Mouse (Mus musculus) frontal cortex, adult 2 months (tissue): ENCODE data around the gene Ccr7. TPM values are rescaled to one million over a fixed set of nuclear protein-coding genes. Genes with fewer than 3 reads are reported as not detected.

Source experiments
- DNase-seq, 2 experiments: peaks; one replicate each; pipeline ENCODE4 v3.0.0; 2022; ENCODE audit warnings: low spot score in 1 of 2; ENCODE audit errors: extremely low spot score in 1 of 2
- polyA plus RNA-seq: library from polyadenylated mRNA; depleted of rRNA; stranded (reverse); fragments of >200 nt; gene quantifications from 2 replicates; pipeline ENCODE4 v1.2.3, GENCODE M21; 2012

The Ccr7 gene
- polyA plus RNA-seq, 1 experiment: 0.14 TPM

DNA sequence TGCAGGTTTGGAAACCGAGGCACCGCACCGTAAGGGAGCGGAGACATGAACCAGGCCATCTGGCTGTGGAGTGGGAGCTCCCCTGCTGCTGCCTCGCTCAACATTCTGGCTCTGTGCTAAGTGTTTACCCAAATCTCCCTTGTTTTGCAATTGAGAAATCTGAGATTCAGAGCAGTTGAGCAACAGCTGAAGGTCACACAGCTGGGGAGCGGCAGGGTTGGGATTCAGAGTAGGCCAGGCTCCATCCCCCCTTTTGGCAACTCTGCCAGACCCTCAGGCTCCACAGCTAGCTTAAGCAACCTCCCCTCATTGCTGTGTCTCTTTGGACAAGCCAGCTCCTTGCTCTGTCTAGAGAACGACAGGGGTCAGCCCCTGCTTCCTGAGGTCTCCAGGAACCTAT is 13.3 kb downstream of the Ccr7 start:
- DNase-seq: no peak

DNA sequence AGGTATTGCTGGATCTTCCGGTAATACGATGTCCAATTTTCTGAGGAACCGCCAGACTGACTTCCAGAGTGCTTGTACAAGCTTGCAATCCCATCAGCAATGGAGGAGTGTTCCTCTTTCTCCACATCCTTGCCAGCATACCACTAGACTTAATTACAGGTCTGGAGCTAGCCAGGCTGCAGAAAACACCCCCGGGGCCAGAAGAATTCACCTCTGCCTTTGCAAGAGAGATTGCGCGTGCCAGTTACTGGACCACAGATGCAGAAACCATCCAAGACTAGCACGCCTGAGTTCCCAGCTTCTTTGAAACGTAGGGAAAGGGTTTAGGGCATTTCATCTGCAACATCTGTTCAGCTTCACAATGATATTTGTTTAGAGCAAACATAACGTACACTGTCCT is 15.9 kb downstream of the Ccr7 start:
- no peak for DNase-seq

DNA sequence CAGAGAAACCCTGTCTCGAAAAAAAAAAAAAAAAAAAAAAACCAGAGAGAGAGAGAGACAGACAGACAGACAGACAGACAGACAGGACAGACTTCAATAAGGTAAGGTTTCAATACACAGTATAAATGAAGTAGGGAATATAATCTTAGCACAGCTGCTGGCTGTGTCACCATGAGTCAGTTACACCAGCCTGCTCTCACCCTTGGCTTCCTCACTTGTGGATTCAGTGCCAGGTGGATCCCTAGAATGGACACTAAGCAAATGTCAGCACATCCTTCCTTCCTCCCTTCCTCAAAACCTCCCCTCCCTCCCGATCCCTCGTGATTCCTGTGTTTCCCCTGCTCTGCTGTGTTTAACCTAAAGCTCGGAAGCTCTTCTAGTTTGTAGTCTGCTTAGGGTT is 17.5 kb downstream of the Ccr7 start:
- no peak for DNase-seq

DNA sequence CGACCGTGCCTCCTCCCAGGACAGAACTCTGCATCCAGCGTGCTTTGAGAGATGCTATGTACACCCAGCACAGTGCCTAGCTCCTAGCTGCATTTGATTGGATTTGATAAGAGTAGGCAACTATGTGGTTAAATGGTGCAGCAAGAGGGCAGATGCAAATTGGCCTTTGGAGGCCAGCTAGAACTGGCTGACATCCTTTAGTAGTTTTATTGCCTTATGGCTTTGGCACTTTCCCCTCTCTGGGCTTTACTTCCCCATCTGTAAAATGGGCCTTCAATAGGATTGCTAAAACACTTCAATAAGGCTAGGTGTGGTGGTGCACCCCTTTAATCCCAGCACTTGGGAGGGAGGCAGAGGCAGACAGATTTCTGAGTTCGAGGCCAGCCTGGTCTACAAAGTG is 17.9 kb downstream of the Ccr7 start:
- no peak for DNase-seq

DNA sequence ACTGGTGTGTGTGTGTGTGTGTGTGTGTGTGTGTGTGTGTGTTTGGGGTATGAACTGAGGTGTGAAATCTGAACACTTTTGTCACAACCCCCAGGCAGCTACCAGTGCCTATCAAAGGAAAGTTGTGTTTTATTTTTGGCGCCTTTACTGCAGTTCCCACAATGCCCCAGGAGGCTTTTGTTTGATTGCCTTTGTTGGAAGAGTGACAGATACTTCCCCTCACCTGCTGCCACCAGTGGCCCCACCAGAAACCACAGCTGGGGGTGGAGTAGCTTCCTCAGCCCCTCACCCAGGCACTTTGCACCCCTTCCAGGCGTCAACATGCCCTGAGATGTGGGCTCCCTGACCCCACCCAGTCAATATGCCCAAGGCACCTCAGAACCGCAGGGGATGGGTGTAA is 18.5 kb downstream of the Ccr7 start:
- no peak for DNase-seq

DNA sequence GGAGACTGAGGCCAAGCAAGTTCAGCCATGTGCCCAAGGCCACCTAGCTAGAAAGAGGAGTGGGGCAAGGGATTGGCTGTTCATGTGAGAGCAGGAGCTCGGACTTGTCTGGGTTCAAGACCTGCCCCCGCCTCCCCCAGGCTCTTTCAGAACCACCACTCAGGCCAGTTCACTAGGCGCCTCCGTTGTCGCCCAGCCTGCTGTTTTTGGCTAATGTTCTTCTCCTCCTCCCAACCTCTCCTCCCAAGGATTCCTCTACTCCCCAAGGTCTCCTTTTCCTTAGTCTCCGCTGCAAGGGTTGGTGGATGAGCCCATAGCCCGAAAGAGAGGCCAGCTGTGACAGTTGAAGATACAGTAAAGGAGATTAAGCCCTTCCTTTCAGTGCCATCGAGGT is 19.8 kb downstream of the Ccr7 start:
- no peak for DNase-seq

DNA sequence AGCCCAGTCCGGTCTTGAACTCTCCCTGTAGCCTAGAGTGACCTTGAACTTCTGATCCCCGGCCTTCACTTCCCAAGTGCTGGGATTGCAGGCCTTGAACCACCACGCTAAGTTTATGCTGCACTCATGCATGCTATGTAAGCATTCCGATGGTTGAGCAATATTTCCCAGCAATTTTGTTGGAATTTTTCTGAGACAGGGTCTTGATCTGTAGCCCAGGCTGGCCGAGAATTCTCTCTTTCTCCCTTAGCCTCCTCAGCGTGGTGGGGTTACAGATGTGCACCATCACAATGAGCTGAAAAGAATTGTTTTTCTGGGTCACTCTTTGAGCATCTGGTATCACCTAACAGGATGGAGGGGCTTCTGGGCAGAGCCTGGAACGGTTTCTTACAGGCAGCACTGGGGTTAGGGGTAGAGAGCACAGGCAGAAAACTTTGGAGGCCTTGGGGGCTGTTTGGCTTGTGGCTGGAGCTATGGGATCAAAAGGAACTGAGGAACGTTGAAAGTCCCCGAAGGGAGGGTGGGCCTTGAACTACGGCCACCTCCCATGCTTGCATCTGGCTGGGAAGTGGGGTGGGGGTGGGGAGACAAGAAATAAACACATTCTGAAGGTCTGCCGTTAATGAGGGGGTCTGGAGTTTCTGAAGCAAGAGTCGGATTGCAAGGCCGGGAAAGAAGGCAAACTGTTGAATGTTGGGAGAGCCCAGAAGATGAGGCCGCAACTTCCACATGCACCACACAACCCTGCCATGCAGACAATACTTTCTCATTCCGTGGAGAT is 20.4 kb downstream of the Ccr7 start:
- DNase-seq: no peak

DNA sequence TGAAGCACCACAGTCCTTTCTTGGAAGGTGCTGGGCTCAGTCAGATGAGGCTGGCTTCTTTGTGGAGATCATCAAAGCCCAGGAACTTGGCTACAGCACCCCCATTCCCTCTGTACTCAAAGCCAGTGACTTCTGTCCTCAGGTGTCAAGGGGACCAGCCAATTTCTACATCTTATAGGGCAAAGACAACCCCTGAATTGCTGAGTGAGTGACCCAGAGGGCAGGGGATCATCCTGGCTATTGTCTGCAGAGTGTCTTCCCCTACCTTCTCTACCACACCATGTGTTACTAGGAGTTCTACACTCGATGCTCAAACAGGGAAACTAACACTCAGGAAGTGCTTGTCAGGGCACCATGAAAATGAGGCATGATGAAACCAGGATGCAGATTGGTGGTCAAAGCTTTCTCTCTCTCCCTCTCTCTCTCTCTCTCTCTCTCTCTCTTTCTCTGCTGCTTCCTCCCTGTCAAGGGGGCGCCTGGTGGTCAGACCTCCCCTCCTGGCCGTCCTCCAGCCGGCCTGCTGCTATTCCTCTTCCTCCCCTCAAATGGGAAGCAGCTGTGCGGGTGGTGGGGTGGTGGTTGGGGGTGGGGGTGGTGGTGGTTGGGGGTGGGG is 21.5 kb downstream of the Ccr7 start:
- DNase-seq: no peak

DNA sequence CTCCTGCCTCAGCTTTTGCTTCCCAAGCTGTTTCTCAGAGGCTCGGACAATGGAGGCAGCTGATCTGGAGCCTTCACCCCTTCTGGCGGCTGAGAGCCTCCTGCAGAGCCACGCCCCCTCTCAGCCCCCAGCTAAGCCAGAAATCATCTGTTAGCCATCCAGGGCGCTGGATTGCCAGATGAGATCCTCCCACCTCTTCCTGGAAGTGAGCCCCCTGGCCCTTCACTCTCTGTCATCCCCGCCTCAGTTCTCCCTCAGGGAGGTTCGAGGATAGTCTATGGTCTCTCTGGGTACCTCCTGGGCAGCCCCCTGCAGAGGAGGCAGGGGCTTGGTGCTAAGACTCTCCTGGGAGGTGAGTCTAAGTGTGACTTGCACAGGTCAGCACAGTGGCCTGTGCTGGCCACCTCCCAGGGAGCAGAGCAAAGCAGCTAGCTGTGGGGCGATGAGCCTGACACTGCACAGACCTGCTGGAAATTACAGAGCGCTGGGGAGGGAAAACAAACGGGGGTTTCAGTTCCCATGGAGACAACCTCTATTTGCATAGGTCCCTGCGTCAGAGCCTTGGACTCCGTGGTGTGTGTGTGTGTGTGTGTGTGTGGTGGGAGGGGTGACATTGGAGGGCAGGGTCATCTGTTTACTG is 22.7 kb downstream of the Ccr7 start:
- no peak for DNase-seq

DNA sequence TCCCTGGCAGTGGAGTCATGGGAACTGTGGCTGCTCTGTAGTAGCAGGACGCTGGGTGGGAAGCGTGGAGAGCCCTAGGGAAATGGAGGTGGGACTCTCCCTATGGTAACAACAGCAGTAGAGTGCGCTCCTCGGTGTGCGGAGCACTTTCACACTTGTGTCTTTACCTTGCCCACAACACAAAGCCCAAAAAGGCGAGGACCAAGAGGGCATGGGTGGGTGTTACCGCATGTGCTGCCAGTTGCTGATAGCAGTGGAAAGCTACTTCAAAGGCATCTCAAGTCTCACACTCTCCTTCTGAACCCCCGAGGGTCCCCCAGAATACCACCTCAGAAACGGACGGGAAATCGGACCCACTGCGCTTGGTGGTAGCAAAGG is 23.4 kb downstream of the Ccr7 start:
- DNase-seq: no peak

DNA sequence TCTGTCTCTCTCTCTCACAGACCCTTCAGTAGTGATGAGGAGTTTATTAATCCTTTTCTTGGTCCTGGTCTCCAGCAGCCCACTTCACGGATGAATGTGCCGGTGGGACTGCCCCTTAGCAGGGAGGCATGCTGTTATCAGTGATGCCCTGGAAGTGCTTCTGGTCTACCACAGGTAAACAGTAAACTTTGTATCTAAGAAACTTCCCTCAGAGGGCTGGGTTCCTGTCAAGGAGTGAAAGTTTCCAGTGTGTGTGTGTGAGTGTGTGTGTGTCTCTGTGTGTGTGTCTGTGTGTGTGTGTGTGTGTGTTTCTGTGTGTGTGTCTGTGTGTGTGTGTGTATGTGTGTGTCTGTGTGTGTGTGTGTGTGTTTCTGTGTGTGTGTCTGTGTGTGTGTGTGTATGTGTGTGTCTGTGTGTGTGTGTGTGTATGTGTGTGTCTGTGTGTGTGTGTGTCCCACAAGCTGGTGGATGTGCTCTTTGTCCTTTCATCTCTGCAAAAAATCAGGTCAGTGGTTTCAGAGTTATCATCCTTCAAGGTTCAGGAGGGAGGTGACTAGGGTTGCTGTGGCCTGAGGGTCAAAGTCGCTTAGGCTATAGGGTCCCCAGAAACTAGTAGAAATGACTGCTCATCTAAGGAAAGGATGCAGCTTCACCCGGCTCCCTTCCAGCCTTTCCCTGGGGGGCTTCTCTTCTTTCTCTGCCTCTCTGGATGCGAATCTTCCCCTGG is 24.0 kb downstream of the Ccr7 start:
- no peak for DNase-seq

DNA sequence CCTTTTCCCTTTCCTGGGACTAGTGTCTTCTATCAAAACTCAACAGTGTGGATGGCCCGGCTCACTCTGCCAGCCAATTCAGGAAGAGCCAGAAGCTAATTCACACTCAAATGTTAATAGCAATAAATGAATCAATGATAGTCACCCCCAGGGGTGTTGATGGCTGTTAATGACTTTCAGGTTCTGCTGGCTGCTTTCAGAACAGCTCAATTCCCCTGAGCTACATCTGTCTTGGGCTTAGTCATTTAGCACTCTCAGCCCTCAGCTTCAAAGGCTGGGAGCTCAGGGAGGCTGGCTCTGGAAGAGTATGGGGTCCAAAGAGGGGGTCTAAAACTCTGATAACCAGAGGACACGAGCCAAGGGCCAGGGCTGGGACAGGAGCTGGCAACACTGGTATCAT is 25.6 kb downstream of the Ccr7 start:
- no peak for DNase-seq

DNA sequence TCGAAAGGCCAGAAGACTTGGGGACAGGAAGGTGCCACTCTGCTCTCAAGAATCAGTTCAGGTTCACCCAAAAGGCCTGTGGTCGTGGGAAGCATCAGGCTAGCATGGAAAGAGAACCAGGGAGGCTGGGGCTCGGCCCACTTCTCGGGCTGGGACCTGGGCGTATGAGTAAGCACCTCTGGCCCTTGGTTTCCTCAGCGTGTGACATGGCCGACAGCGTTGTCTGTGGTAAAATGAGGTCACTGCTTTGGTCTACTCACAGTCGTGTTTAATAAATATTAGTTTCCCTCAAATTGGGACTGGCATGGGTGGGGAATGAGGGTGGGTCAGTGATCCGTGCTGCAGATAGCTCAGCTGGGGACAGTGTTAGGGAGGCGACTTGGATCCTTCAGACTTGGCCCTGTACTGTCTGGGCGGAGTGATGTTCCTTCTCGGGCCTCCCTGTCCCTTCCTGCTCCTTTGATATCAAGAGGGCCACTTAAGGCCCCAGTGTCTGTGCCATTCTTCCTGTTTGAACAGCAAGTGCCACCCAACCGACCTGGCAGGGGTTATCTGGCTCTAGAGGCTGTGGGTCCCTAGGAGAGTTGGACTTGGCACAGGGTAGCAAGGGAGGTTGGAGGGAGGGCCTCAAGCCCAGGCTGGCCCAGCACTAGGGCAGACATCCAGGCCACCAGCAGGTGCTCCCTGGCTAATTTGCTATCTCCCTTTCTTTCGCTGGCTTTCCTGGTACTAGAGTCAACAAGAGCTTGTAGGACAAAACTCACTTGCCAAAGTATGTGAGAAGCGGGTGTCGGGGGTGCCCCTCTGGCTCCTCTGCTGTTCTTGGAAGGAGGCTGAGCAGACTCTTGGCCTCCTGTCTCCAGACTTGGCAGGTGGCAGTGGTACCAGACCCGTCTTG is 26.8 kb downstream of the Ccr7 start:
- DNase-seq: no peak

DNA sequence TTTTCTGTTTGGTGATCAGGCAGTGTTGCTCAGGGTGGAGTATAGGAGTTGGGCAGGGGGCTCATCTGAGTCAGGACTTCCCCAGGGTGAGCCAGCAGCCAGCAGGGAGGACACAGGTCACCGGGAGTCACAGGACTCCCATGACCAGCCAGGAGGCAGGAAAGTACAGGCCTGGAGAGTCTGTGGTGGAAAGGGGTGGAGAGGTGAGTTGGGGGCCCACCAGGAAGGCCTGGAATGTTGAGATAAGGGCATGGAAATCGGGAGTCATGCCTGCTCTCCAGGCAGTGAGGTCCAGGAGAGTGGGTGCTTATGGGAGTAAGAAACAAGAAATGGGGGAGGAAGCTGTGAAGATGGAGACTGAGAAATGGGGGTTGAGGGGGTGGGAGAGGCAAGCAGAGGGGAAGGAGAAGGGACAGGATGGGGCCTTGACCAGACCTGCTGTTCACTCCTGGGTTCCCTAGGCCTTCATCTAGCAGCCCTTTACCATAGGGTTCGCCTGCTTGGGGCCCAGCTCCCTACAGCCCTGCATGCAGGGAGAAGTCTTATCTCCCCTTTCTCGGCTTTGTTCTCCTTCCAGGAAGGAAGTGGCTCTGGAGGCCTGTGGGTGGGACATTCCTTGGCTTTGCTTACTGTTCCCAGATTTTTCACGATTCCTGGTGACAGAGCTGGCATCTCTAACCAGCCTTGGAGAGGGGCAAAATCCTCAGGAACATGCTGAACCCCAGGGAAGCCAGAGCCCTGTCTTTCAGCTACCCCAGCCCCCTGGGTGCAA is 28.2 kb downstream of the Ccr7 start:
- peak in 1 of 2 experiments; percentile 67 for DNase-seq

DNA sequence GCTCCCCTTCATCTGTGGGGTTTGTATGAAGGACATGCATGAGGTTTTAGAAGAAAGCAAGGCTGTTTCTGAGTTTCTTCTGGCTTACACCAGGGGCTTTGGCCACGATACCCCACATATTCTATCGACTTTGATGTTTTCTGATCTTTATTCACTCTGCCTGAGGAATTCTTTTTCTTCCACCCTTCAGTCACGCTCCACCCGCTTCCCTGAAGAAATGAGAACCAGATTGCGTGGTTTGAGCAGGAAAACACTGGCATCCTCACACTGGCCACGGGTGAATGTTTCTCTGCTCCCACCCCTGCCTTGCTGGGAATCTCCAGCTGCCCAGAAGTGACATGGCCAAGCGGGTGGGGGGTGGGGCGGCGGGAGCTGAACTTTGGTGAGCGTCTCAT is 30.2 kb downstream of the Ccr7 start:
- peak in 1 of 2 experiments; percentile 35 for DNase-seq

DNA sequence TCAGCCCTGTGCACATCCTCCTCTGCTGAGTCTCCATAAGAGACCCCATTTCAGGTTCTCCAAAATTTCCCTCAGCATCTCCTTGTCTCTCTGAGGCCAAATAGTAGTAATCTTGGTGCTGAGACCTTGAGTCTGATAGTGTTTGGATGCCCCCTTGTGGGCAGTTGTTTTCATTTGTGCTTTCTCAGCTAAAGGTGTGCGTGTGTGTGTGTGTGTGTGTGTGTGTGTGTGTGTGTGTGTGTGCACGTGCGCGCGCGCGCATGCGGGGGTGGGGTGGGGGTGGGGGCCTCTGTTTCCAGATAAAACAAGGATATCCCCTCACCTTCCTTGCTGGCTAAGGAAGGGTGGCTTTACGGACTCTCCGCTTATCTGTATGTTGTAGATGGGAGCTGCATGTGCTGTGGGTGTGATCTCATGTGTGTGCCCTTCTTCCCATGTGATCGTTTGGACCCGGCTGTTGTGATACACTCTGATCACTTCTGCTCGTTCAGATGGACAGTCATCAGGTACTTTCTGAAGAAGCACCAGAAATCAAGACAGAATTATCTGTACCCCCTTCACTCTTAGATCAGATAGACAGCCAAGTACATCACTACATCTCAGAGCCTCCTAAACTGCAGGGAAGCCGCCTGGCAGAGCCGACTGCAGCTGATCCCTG is 30.8 kb downstream of the Ccr7 start:
- peak in 1 of 2 experiments; percentile 75 for DNase-seq

DNA sequence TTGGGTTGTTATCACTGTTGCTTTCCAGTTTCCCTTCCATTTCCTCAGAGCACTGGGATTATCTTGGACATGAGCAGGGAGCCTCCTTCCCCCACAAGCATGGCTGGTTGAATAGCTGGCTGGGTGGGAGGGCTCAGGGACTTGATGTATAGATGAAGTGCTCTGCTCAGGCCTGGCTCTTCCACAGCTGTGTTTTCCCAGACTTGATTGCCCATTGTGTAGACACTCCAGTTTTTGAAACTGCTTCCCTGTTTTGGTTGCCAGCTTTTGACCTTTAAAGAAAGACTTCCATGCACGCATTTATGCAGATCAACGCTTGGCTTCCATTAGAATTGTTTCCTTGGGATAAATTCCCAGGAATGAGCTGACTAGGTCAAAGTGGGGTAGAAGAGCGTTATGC is 32.2 kb downstream of the Ccr7 start:
- DNase-seq: no peak

DNA sequence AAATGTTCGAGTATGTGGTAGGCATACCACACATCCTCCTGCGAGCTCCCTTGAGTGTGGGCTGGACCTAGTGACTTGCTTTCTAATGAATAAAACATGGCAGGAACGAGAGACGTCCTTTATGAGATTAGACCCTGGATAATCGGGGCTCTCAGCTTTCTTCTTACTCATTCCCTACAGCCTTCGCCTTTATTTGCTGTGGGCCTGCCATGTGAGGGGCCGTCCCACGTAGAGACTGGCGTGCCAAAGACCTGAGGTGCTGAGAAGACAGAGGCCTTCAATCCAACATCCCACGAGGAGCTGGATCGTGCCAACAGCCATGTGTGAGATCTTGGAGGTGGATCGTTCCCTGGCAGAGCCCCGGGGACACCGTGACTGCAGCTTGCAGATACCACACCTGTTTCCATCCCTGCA is 33.7 kb downstream of the Ccr7 start:
- peak; percentile 74 to 78 for DNase-seq
